Mouse (Mus musculus): ENCODE data around the gene Kdelr3.

The Kdelr3 gene

GRCm38 (mm10) chr15:79511553-79512320, 4.5 kb upstream of the Kdelr3 start:
- no peak for DNase-seq (ENCODE audit: low spot score)

- no peak for DNase-seq (ENCODE audit: low spot score)
These were observed 2.3 kb upstream of the Kdelr3 start for GRCm38 (mm10) chr15:79513940-79514339.

- DNase-seq (ENCODE audit: low spot score), result no peak
These were observed 1.5 kb downstream of the Kdelr3 start for GRCm38 (mm10) chr15:79517710-79518109.

GRCm38 (mm10) chr15:79518571-79518970, 2.4 kb downstream of the Kdelr3 start:
- DNase-seq (ENCODE audit: low spot score), result no peak

GRCm38 (mm10) chr15:79519400-79520220, 3.4 kb downstream of the Kdelr3 start:
- no peak for DNase-seq (ENCODE audit: low spot score)

- DNase-seq (ENCODE audit: low spot score), result no peak
These were observed 9.4 kb downstream of the Kdelr3 start for GRCm38 (mm10) chr15:79525564-79525963.

- peak; percentile 79 for DNase-seq (ENCODE audit: low spot score)
These were observed 10.0 kb downstream of the Kdelr3 start for GRCm38 (mm10) chr15:79525979-79526768.

GRCm38 (mm10) chr15:79527192-79527591, 11.0 kb downstream of the Kdelr3 start:
- DNase-seq (ENCODE audit: low spot score), result no peak

GRCm38 (mm10) chr15:79527991-79528639, 11.9 kb downstream of the Kdelr3 start:
- peak; percentile 80 for DNase-seq (ENCODE audit: low spot score)

GRCm38 (mm10) chr15:79529935-79530334, 13.7 kb downstream of the Kdelr3 start:
- DNase-seq (ENCODE audit: low spot score), result peak; percentile 33

GRCm38 (mm10) chr15:79533796-79534195, 17.6 kb downstream of the Kdelr3 start:
- DNase-seq (ENCODE audit: low spot score), result peak; percentile 29

GRCm38 (mm10) chr15:79543968-79544367, 27.8 kb downstream of the Kdelr3 start:
- DNase-seq (ENCODE audit: low spot score), result no peak

- DNase-seq (ENCODE audit: low spot score), result peak; percentile 41
These were observed 29.3 kb downstream of the Kdelr3 start for GRCm38 (mm10) chr15:79545496-79545895.

- peak; percentile 69 for DNase-seq (ENCODE audit: low spot score)
These were observed 29.7 kb downstream of the Kdelr3 start for GRCm38 (mm10) chr15:79545921-79546399.

- DNase-seq (ENCODE audit: low spot score), result peak; percentile 96
These were observed 30.4 kb downstream of the Kdelr3 start, which contains the start of gene Ddx17 for GRCm38 (mm10) chr15:79546410-79547288. TSS of gene Ddx17 (minus strand) at chr15:79546741.

- peak; percentile 67 for DNase-seq (ENCODE audit: low spot score)
These were observed 31.1 kb downstream of the Kdelr3 start for GRCm38 (mm10) chr15:79547289-79547820.

- no peak for DNase-seq (ENCODE audit: low spot score)
These were observed 32.0 kb downstream of the Kdelr3 start for GRCm38 (mm10) chr15:79548226-79548625.

- DNase-seq (ENCODE audit: low spot score), result no peak
These were observed 36.4 kb downstream of the Kdelr3 start for GRCm38 (mm10) chr15:79552566-79552965.

GRCm38 (mm10) chr15:79559649-79560048, 43.4 kb downstream of the Kdelr3 start:
- DNase-seq (ENCODE audit: low spot score), result no peak

GRCm38 (mm10) chr15:79562417-79562816, 46.2 kb downstream of the Kdelr3 start:
- no peak for DNase-seq (ENCODE audit: low spot score)
